Mouse (Mus musculus): ENCODE data around the gene Gm13090.

DNA sequence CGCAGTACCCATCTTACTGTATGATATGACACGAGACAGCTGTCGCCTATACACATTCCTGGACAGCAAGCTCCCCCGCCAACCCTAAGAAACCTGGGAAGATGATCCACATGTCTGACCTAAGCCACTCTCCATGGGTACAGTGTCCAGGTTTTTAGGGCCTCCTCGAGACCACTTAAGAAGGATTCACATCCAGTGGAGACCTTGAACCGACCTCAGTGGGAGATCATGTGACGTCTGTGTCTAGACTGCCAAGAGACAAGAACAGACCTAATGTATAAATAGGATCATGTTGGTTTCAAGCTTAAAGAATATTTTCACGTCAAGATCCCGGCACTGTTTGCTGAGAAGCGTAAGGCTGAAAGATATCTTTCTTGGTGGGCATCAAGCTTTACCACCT lies 14.8 kb downstream of the Gm13090 start:
- TF ChIP-seq POLR2A (IDR thresholded peaks at IDR 0.05; ENCODE audit: low read depth, low read length) (no peak), CTCF (IDR thresholded peaks at IDR 0.05; ENCODE audit: extremely low read depth, insufficient read depth, insufficient read length, insufficient replicate concordance) (no peak)
